Mouse (Mus musculus) embryo, embryonic 11 days (tissue): ENCODE results near the gene Hist1h2bb.
"Not testable (repeated sequence)": the region's sequence is repeated elsewhere in the genome, so short reads cannot be mapped to it uniquely, and the experiment has no call there.

ENCODE experiments used
- DNase-seq: peaks from one replicate; pipeline ENCODE4 v3.0.0-alpha.2; 2015

Hist1h2bb gene

GRCm38 (mm10) chr13:23746201-23747080 is at the start of gene Hist1h2bb:
TSS of gene Hist1h2bb (plus strand) at chr13:23746734.
- peak; percentile 92 for DNase-seq

GRCm38 (mm10) chr13:23697491-23698299 is 48.8 kb upstream of the Hist1h2bb start:
- DNase-seq = peak; percentile 87

GRCm38 (mm10) chr13:23698300-23698693 is 48.2 kb upstream of the Hist1h2bb start, which contains the start of gene Hist1h4c:
TSS of gene Hist1h4c (minus strand) at chr13:23698454.
- DNase-seq = peak; percentile 96

GRCm38 (mm10) chr13:23698996-23699395 is 47.5 kb upstream of the Hist1h2bb start:
- DNase-seq = no peak

GRCm38 (mm10) chr13:23699767-23700166 is 46.8 kb upstream of the Hist1h2bb start:
- DNase-seq = no peak

- DNase-seq = peak; percentile 84
These were observed 45.6 kb upstream of the Hist1h2bb start for GRCm38 (mm10) chr13:23700786-23701520.

- no peak for DNase-seq
These were observed 44.3 kb upstream of the Hist1h2bb start for GRCm38 (mm10) chr13:23702220-23702619.

GRCm38 (mm10) chr13:23702801-23703200 is 43.7 kb upstream of the Hist1h2bb start:
- DNase-seq = not testable (repeated sequence)

- DNase-seq = no peak
These were observed 40.7 kb upstream of the Hist1h2bb start for GRCm38 (mm10) chr13:23705751-23706356.

GRCm38 (mm10) chr13:23706771-23707170 is 39.8 kb upstream of the Hist1h2bb start:
- DNase-seq = no peak

GRCm38 (mm10) chr13:23708041-23708440 is 38.5 kb upstream of the Hist1h2bb start:
- no peak for DNase-seq

GRCm38 (mm10) chr13:23708654-23709053 is 37.9 kb upstream of the Hist1h2bb start:
- no peak for DNase-seq

GRCm38 (mm10) chr13:23709714-23710373 is 36.7 kb upstream of the Hist1h2bb start:
- DNase-seq = peak; percentile 37

GRCm38 (mm10) chr13:23710374-23711089 is 36.0 kb upstream of the Hist1h2bb start, which contains the start of gene Hfe:
TSS of gene Hfe (minus strand) at chr13:23710854.
- DNase-seq = peak; percentile 67

- DNase-seq = no peak
These were observed 30.1 kb upstream of the Hist1h2bb start for GRCm38 (mm10) chr13:23716261-23717042.

- DNase-seq = no peak
These were observed 29.4 kb upstream of the Hist1h2bb start for GRCm38 (mm10) chr13:23717176-23717575.

- DNase-seq = not testable (repeated sequence)
These were observed 28.8 kb upstream of the Hist1h2bb start for GRCm38 (mm10) chr13:23717593-23718245.

GRCm38 (mm10) chr13:23724239-23724638 is 22.3 kb upstream of the Hist1h2bb start:
- DNase-seq = no peak

- no peak for DNase-seq
These were observed 21.3 kb upstream of the Hist1h2bb start for GRCm38 (mm10) chr13:23725213-23725612.
